Mouse (Mus musculus): ENCODE results near the gene Pak1.
"Not testable (repeated sequence)": the region's sequence is repeated elsewhere in the genome, so short reads cannot be mapped to it uniquely, and the experiment has no call there.

Gene Pak1

GRCm38 (mm10) chr7:97780222-97780621, 8.1 kb upstream of the Pak1 start:
- no peak for DNase-seq

GRCm38 (mm10) chr7:97780815-97781214, 7.5 kb upstream of the Pak1 start:
- DNase-seq = no peak

- DNase-seq = no peak
Measured at GRCm38 (mm10) chr7:97781496-97781895, 6.8 kb upstream of the Pak1 start.

- no peak for DNase-seq
Measured at GRCm38 (mm10) chr7:97783523-97783922, 4.8 kb upstream of the Pak1 start.

GRCm38 (mm10) chr7:97788669-97789483, 535 bp downstream of the Pak1 start:
- DNase-seq = no peak

GRCm38 (mm10) chr7:97790272-97790671, 1.9 kb downstream of the Pak1 start:
- peak in 1 of 2 experiments; percentile 32 for DNase-seq

GRCm38 (mm10) chr7:97792324-97792723, 4.0 kb downstream of the Pak1 start:
- no peak for DNase-seq

- DNase-seq = no peak
Measured at GRCm38 (mm10) chr7:97803116-97803515, 14.8 kb downstream of the Pak1 start.

- DNase-seq = no peak
Measured at GRCm38 (mm10) chr7:97804245-97805066, 16.1 kb downstream of the Pak1 start.

- DNase-seq = no peak
Measured at GRCm38 (mm10) chr7:97805067-97805365, 16.7 kb downstream of the Pak1 start.

- no peak for DNase-seq
Measured at GRCm38 (mm10) chr7:97809307-97809706, 21.0 kb downstream of the Pak1 start.

- DNase-seq = no peak
Measured at GRCm38 (mm10) chr7:97821875-97822274, 33.5 kb downstream of the Pak1 start.

GRCm38 (mm10) chr7:97829091-97829490, 40.8 kb downstream of the Pak1 start:
- DNase-seq = no peak

GRCm38 (mm10) chr7:97830739-97831138, 42.4 kb downstream of the Pak1 start:
- DNase-seq = no peak

- no peak for DNase-seq
Measured at GRCm38 (mm10) chr7:97832987-97833386, 44.6 kb downstream of the Pak1 start.

GRCm38 (mm10) chr7:97838574-97838973, 50.2 kb downstream of the Pak1 start:
- DNase-seq = no peak

- no peak for DNase-seq
Measured at GRCm38 (mm10) chr7:97841311-97841710, 53.0 kb downstream of the Pak1 start.

- no peak for DNase-seq
Measured at GRCm38 (mm10) chr7:97842332-97842731, 54.0 kb downstream of the Pak1 start.

- DNase-seq = peak; percentile 74 to 83
Measured at GRCm38 (mm10) chr7:97842806-97843570, 54.6 kb downstream of the Pak1 start.

GRCm38 (mm10) chr7:97844419-97844818, 56.1 kb downstream of the Pak1 start:
- DNase-seq = no peak

- no peak for DNase-seq
Measured at GRCm38 (mm10) chr7:97845546-97845945, 57.2 kb downstream of the Pak1 start.

GRCm38 (mm10) chr7:97846539-97846938, 58.2 kb downstream of the Pak1 start:
- no peak for DNase-seq

GRCm38 (mm10) chr7:97849557-97849956, 61.2 kb downstream of the Pak1 start:
- not testable (repeated sequence) for DNase-seq
